Mouse (Mus musculus) heart, embryonic 15.5 days (tissue): ENCODE measurements at regions not wholly inside any gene's neighbourhood (a gene's known extent, or its start where the extent isn't known, plus 50 kb on each side); places are given as distances from the start of the nearest gene placed in this dataset.

Experiments used
- ATAC-seq: fragments of 200-750 bp; cut with Nextera tagmentation; replicated peaks from 2 replicates; pipeline ENCODE4 v1.8.0; 2017; ENCODE audit warnings: low read depth, moderate TSS enrichment; ENCODE audit not compliant: insufficient number of reproducible peaks, insufficient read depth, low FRiP score
- H3K27ac ChIP-seq: fragments of 300-500 bp; sonication (generic); 2 replicates; pipeline ENCODE4 v1.5.1; 2015; ENCODE audit warnings: mild to moderate bottlenecking, inconsistent platforms
- H3K27me3 ChIP-seq: fragments of 300-500 bp; sonication (generic); 2 replicates; pipeline ENCODE4 v1.6.1; 2015; ENCODE audit warnings: inconsistent platforms
- H3K36me3 ChIP-seq: fragments of 300-500 bp; sonication (generic); 2 replicates; pipeline ENCODE4 v1.6.1; 2015; ENCODE audit warnings: mild to moderate bottlenecking, inconsistent platforms
- H3K4me1 ChIP-seq: fragments of 300-500 bp; sonication (generic); replicated peaks from 2 replicates; pipeline ENCODE4 v1.6.1; 2015; ENCODE audit warnings: inconsistent platforms
- H3K4me2 ChIP-seq: fragments of 300-500 bp; sonication (generic); 2 replicates; pipeline ENCODE4 v1.6.1; 2015; ENCODE audit warnings: inconsistent platforms, mild to moderate bottlenecking, moderate library complexity
- H3K4me3 ChIP-seq: fragments of 300-500 bp; sonication (generic); 2 replicates; pipeline ENCODE4 v1.5.1; 2015; ENCODE audit warnings: mild to moderate bottlenecking, inconsistent platforms
- H3K9ac ChIP-seq: fragments of 300-500 bp; sonication (generic); 2 replicates; pipeline ENCODE4 v1.6.1; 2015; ENCODE audit warnings: mild to moderate bottlenecking, inconsistent platforms
- H3K9me3 ChIP-seq: fragments of 300-500 bp; sonication (generic); replicated peaks from 2 replicates; pipeline ENCODE4 v1.6.1; 2016; ENCODE audit warnings: inconsistent platforms
- WGBS: fragments of 180-500 bp; shearing (Covaris S2); methylation state at CpG from one replicate; pipeline ENCODE4 v1.1.7; 2015; ENCODE audit warnings: mixed read lengths; 5-methylcytosine and 5-hydroxymethylcytosine counted together

DNA sequence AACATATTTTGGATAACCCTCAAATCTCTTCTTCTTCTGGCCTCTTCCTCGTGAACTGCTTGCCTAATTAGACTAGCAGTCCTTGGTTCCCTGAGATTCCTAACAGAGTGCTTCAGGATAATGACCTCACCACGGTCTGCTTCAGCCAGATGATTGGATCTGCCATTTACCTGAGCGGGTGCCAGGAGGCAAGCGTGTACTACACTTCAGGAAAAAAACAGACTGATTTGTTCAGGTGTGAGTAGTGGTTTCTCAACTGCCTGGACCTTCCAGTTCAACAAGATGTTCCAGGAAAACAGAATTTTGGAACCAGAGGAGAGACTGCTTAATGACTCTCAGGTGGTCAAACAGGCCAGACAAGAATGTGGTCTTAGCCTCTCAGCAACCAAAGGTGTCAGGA lies 215.4 kb downstream of the Pax3 start:
- H3K27ac ChIP-seq = no peak overlapping the region
- no peak overlapping the region for H3K9ac ChIP-seq
- no peak for ATAC-seq
- 0 out of 2 replicates have a peak, but pooled peaks cover 3% of the 10 kb centered on the region for H3K4me1 ChIP-seq
- WGBS = 56% methylated on average over 4 of the region's 4 CpGs
- no peaks in the 10 kb centered on the region for H3K36me3 ChIP-seq
- no peak overlapping the region for H3K4me3 ChIP-seq
- peaks cover 16% of the 10 kb centered on the region for H3K27me3 ChIP-seq
- H3K4me2 ChIP-seq = no peak overlapping the region
- no peaks in the 10 kb centered on the region for H3K9me3 ChIP-seq

DNA sequence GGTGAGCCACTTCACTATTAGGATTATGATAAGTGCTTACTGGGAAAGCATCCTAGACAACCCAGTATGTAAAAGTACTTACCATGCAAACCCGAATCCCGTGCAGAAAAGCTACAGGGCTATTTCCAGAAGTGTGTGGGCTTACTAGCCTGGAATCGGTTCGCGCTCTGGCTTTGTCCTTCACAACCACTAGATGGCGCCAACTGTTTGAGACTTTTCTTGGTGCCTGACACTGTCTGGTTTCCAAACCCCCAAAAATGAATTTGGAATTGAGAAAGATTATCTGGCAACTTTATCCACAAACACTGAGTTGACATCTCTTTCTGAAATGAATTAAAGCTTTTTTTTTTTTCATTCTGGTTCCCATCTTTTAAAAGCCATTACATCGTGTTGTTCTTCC lies 218.2 kb downstream of the Pax3 start:
- Histone ChIP-seq H3K36me3 (no peaks in the 10 kb centered on the region), H3K4me3 (no peak overlapping the region), H3K9ac (no peak overlapping the region), H3K4me1 (0 out of 2 replicates have a peak, but pooled peaks cover 3% of the 10 kb centered on the region), H3K9me3 (no peaks in the 10 kb centered on the region), H3K4me2 (no peak overlapping the region), H3K27ac (no peak overlapping the region), H3K27me3 (peaks cover 16% of the 10 kb centered on the region)
- ATAC-seq = no peak
- WGBS = 5% methylated on average over 7 of the region's 7 CpGs

DNA sequence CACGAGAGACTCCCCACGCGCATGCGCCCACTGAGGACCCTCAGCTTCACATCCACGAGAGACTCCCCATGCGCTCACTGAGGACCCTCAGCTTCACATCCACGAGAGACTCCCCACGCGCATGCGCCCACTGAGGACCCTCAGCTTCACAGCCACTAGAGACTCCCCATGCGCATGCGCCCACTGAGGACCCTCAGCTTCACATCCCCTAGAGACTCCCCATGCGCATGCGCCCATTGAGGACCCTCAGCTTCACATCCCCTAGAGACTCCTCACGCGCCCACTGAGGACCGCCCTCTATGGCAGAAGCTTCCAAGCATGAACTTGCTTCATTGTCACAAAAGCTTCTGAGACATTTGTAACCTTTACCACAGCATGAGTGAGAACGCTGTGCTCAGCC lies 221.0 kb downstream of the Pax3 start:
- ATAC-seq = no peak
- WGBS = 87% methylated on average over 18 of the region's 18 CpGs
- H3K4me1 ChIP-seq = no peaks in the 10 kb centered on the region; the same call in 1 of the 2 replicates
- no peak overlapping the region for H3K4me2 ChIP-seq
- no peak overlapping the region for H3K9ac ChIP-seq
- no peaks in the 10 kb centered on the region for H3K36me3 ChIP-seq
- no peak overlapping the region for H3K27ac ChIP-seq
- no peak overlapping the region for H3K4me3 ChIP-seq
- H3K27me3 ChIP-seq = peaks cover 25% of the 10 kb centered on the region
- no peaks in the 10 kb centered on the region for H3K9me3 ChIP-seq

DNA sequence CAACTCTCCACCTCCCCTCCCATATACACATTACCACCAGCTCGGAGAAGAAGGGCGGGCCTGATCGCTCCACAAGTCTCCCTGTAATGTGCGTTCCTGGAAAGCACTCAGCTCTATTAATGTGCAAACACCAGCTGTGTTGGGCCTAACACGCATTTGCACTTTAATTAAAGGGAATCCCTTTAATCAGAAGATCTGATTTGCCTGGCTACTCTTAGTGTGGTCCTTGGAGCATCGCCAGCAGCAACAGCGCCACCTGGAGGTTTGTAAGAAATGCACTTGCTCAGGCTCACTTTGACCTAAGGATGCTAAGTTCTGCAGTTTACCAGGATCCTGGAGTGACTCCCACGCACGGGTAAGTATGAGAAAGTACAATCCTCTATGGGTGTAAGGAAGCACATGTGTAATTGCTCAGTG lies 224.6 kb downstream of the Pax3 start:
- peak overlapping the region; percentile 22; the same call in 1 of the 2 replicates for H3K4me3 ChIP-seq
- no peak overlapping the region for H3K27ac ChIP-seq
- H3K9me3 ChIP-seq = no peaks in the 10 kb centered on the region
- no peak overlapping the region for H3K9ac ChIP-seq
- WGBS = 15% methylated on average over 9 of the region's 9 CpGs
- no peaks in the 10 kb centered on the region for H3K36me3 ChIP-seq
- H3K27me3 ChIP-seq = peaks cover 13% of the 10 kb centered on the region
- H3K4me2 ChIP-seq = peak overlapping the region; percentile 52
- ATAC-seq = no peak
- H3K4me1 ChIP-seq = no peaks in the 10 kb centered on the region; the same call in 1 of the 2 replicates

DNA sequence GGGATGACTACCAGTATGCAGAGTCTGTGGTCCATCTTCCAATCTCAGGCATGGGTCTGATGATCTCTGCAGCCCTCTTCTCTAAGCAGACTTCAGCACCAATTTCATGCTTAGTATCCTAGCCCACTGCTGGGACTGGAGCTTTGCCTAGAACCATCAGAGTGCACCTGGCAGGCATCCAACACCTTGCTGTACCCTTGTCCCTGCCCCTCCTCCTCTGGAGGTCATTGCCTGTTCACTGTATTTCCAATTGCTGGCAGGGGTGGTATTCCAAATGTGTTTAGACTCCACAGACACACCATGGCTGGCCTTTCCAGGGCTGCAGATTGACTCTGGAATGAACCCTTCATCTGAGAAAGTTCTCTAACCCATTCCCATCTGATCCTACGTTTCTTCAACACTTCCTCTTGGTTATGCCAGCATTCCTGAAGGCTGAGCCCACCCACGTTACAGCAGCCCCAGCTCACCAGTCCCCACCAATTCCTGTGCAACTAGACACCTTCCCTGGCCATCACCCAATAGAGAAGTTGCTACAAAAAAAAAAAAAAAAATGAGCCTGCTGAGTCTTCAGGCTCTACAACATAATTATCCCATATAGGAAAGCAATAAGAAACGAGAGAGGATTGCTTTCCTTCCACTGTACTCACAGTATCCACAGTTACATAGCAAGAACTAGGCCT lies 232.1 kb downstream of the Pax3 start:
- Histone ChIP-seq H3K27ac (peak overlapping the region; percentile 65), H3K9ac (no peak overlapping the region), H3K27me3 (no peaks in the 10 kb centered on the region), H3K9me3 (no peaks in the 10 kb centered on the region), H3K4me3 (no peak overlapping the region), H3K4me2 (no peak overlapping the region), H3K4me1 (peaks cover 9% of the 10 kb centered on the region), H3K36me3 (no peaks in the 10 kb centered on the region)
- WGBS = 32% methylated on average over 3 of the region's 3 CpGs
- no peak; the same call in 1 of the 2 replicates for ATAC-seq

DNA sequence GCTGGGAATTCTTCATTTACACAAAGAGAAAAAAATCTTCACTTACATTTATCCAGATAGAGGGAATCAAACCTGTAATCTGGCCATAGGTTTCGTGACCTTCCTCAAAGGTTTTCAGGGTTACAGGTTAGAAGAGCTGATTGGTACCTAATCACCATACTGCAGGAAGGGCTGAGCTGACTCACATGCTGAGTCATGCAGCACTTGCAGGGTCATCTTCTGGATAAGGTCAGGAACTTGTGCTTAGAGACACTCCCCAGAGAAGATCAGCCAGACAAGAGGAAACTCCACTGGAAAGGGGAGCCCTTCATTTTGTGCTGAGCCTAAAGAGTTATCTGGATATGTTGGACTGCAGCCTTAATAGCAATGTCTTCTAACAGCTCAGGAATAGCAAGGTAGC lies 237.6 kb downstream of the Pax3 start:
- Histone ChIP-seq H3K27me3 (no peaks in the 10 kb centered on the region), H3K4me2 (no peak overlapping the region), H3K36me3 (no peaks in the 10 kb centered on the region), H3K4me1 (peaks cover under 1% of the 10 kb centered on the region), H3K4me3 (no peak overlapping the region), H3K9me3 (no peaks in the 10 kb centered on the region), H3K9ac (no peak overlapping the region), H3K27ac (no peak overlapping the region)
- no peak for ATAC-seq
- 65% methylated on average over 1 of the region's 1 CpGs for WGBS

DNA sequence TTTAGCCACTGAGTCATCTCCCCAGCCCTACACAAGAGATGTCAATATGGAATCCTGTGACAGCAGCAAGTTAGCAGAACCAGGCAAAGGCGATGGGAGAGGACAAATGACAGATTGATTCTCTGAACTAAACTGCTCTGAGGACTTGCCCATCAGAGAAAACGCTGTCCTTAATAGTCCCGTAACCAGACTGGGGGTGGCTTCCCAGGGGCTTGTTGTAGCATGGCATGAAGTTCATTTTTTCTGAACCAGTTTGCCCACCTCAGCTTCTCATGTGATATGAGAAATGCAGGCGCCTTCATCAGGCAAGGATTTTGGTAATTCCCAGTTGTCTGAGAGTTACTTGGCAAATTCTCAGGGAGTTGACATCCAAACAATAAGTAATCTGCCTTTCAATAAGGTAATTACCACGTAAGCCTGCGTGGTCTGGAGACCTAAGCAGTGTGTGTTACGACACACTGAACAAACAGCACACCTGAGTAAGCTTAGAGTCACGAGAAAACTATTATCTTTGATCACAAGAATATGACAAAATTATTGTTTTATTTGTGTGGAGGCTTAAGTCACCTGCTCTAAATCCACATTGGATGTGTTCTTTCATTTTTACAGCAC lies 239.7 kb downstream of the Pax3 start:
- no peaks in the 10 kb centered on the region for H3K36me3 ChIP-seq
- no peak overlapping the region for H3K4me3 ChIP-seq
- no peaks in the 10 kb centered on the region for H3K4me1 ChIP-seq
- H3K9ac ChIP-seq = no peak overlapping the region
- no peaks in the 10 kb centered on the region for H3K27me3 ChIP-seq
- H3K27ac ChIP-seq = no peak overlapping the region
- 78% methylated on average over 8 of the region's 8 CpGs for WGBS
- H3K4me2 ChIP-seq = no peak overlapping the region
- H3K9me3 ChIP-seq = no peaks in the 10 kb centered on the region
- ATAC-seq = no peak

DNA sequence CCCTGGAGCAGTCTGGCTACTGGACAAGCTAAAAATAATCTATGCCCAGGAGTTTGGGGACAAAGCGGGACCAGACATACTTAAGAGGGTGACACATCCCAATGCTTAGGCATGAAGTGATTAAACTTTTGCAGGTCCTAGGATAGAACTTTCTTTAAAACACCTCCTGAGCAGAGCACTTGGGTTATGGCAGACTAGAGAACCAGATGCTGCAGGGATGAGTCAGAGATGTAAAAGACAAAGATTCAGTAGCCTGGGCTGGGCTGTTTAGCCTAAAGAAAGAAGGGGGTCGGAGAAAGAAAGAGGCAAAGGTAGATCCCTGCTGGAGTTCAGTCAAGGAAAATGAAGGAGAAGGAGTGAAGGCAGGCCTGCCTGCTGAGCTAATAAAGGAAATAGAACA lies 249.0 kb downstream of the Pax3 start:
- no peak overlapping the region for H3K27ac ChIP-seq
- WGBS = 50% methylated on average over 2 of the region's 2 CpGs
- H3K9ac ChIP-seq = no peak overlapping the region
- no peaks in the 10 kb centered on the region for H3K36me3 ChIP-seq
- no peaks in the 10 kb centered on the region; the same call in 1 of the 2 replicates for H3K27me3 ChIP-seq
- H3K4me1 ChIP-seq = 0 out of 2 replicates have a peak, but pooled peaks cover 3% of the 10 kb centered on the region
- no peak overlapping the region for H3K4me3 ChIP-seq
- no peaks in the 10 kb centered on the region for H3K9me3 ChIP-seq
- H3K4me2 ChIP-seq = no peak overlapping the region
- ATAC-seq = no peak

DNA sequence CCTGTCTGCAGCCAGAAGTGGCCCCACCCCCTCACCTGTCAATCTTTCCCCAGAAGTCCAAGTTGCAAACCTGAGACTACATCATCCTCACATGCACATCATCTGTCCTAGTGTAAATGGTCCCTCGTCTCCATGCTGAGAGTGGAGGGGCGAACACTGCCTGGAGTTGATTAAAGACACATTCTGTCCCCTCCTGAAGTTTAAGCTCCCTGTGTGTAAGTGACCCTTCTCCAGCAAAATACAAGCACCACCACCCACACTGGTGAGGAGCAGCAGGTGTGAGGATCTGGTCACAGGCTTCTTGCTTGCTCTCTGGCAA lies 252.6 kb downstream of the Pax3 start:
- Histone ChIP-seq H3K9ac (no peak overlapping the region), H3K27me3 (no peaks in the 10 kb centered on the region; the same call in 1 of the 2 replicates), H3K4me3 (no peak overlapping the region), H3K9me3 (no peaks in the 10 kb centered on the region), H3K4me2 (no peak overlapping the region), H3K27ac (no peak overlapping the region), H3K4me1 (0 out of 2 replicates have a peak, but pooled peaks cover 3% of the 10 kb centered on the region), H3K36me3 (no peaks in the 10 kb centered on the region)
- no peak for ATAC-seq
- WGBS = 72% methylated on average over 2 of the region's 2 CpGs

DNA sequence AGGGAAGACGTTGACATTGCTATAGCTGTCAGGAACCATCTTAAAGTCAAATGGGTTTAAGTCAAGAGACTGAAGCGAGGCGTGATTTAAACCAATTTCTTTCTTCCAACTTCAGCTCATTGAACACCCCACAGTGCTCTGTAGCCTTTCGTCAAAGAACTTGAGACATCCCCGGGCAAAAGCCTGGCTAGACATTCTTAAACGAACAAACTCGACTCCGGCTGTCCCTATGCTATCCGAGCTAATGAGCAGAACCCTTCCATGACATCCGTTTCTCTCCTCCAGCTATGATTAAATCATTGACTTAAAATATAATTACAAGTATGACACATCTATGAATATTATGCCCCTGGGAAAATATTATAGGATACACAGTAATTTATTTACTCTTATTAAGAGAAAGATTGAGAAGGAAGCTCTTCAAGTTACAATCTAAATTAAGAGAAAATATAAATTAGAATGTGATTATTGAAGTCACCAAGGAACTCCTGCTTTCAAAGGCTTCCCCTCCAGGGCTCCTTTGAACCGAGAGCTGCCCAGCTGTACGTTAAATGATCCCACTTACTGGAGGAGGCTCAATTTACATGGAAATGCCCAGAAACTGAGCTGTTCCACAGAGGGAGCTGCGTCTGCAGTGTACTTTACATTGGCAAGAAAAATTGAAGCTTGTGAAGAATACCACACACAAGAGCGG lies 253.2 kb downstream of the Pax3 start:
- WGBS = 72% methylated on average over 14 of the region's 14 CpGs
- no peak for ATAC-seq
- no peaks in the 10 kb centered on the region for H3K9me3 ChIP-seq
- 0 out of 2 replicates have a peak, but pooled peaks cover 3% of the 10 kb centered on the region for H3K4me1 ChIP-seq
- no peaks in the 10 kb centered on the region; the same call in 1 of the 2 replicates for H3K27me3 ChIP-seq
- no peaks in the 10 kb centered on the region for H3K36me3 ChIP-seq
- no peak overlapping the region for H3K9ac ChIP-seq
- H3K4me3 ChIP-seq = no peak overlapping the region
- no peak overlapping the region for H3K4me2 ChIP-seq
- no peak overlapping the region for H3K27ac ChIP-seq

DNA sequence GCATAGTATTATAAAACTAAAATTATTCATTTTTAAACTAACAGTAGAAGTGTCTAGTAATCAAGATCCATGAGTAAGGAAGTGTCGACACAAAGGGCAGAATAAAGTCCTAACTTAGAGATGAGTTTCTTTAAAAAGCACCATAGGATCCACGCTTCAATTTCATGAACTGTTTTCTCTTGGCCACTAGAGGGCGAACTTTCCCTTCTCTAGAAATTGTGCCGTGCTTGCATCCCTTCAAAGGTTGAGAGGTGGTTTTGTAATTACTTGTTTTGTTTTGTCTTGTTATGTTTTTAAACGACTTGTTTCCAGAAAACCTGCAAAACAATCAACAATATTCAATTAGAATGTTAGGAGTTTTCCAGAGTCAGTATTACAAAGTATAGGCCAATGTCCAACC lies 253.8 kb downstream of the Pax3 start:
- H3K27ac ChIP-seq = no peak overlapping the region
- H3K9ac ChIP-seq = no peak overlapping the region
- H3K9me3 ChIP-seq = no peaks in the 10 kb centered on the region
- H3K4me2 ChIP-seq = no peak overlapping the region
- 0 out of 2 replicates have a peak, but pooled peaks cover 3% of the 10 kb centered on the region for H3K4me1 ChIP-seq
- H3K36me3 ChIP-seq = no peaks in the 10 kb centered on the region
- no peaks in the 10 kb centered on the region; the same call in 1 of the 2 replicates for H3K27me3 ChIP-seq
- no peak overlapping the region for H3K4me3 ChIP-seq
- ATAC-seq = no peak
- 5% methylated on average over 5 of the region's 5 CpGs for WGBS
